Mouse (Mus musculus) ES-Bruce4 (cell line): ENCODE measurements around the gene Ms4a6b.

Experiments
- CTCF ChIP-seq: IDR thresholded peaks from one replicate; pipeline ENCODE4 v1.8.1; 2011; ENCODE audit warnings: low read depth, low read length
- EP300 ChIP-seq: IDR thresholded peaks from 2 replicates; pipeline ENCODE4 v1.6.1; 2011; ENCODE audit warnings: low read depth, low read length; ENCODE audit not compliant: insufficient read depth
- POLR2A ChIP-seq: IDR thresholded peaks from one replicate; pipeline ENCODE4 v1.8.1; 2011; ENCODE audit warnings: low read length; ENCODE audit not compliant: insufficient read depth

GRCm38 (mm10) chr19:11482684-11483083, 33.6 kb upstream of the Ms4a6b start:
- TF ChIP-seq CTCF (no peak), EP300 (no peak), POLR2A (no peak)
